ENCODE assay signal across 22 mouse cellular contexts in genomic region chr13:3632551-3632950, GRCm38 (mm10). TPM values are rescaled to one million over a fixed set of nuclear protein-coding genes. Genes with fewer than 3 reads are reported as not detected.
DNase-seq lines count a peak whose midpoint lies in the region; ATAC-seq and TF ChIP-seq lines count a peak whose summit lies in the region.
"Had no signal": no experiment of that assay in that cellular context is flagged by ENCODE, and none has a peak within 500 bp of the region (broad histone marks: within the 10 kb centered on the region; RNA-seq: fewer than 3 reads in every experiment).

No protein-coding gene starts in this region.

- H3K27ac ChIP-seq in midbrain, embryonic 11.5 days (ENCODE audit: low read depth, low read length) = no peak overlapping the region
- no peak overlapping the region for H3K27ac ChIP-seq in midbrain, embryonic 10.5 days (replicated peaks)
- H3K27ac ChIP-seq in cortical plate, adult 2 months (ENCODE audit: insufficient read depth, low read length) = peak overlapping the region; percentile 67; the same call in 1 of the 2 replicates
- H3K27ac ChIP-seq: embryonic facial prominence, embryonic 10.5 days; embryonic facial prominence, embryonic 12.5 days; forebrain, embryonic 13.5 days; forebrain, embryonic 15.5 days had no signal

- peak; percentile 50 for ATAC-seq in frontal cortex, adult (ENCODE audit: low TSS enrichment)
- ATAC-seq in midbrain, embryonic 11.5 days (ENCODE audit: low FRiP score) = no peak
- ATAC-seq: activated CD4-positive, CD25-positive, alpha-beta regulatory T cell, adult 4 months; forebrain, embryonic 13.5 days; forebrain, embryonic 15.5 days; forebrain, postnatal 0 days had no signal

- no peak for DNase-seq in frontal cortex, postnatal 14 days (ENCODE audit: low spot score in 2 of 2)
- peak; percentile 31 for DNase-seq in midbrain, embryonic 11.5 days (ENCODE audit: low spot score, missing footprints)
- no peak for DNase-seq in midbrain, embryonic 10.5 days (ENCODE audit: low spot score)
- no peak for DNase-seq in lung, postnatal 10 days
- no peak for DNase-seq in neural tube, embryonic 10.5 days (ENCODE audit: extremely low spot score, low spot score)
- DNase-seq: adrenal gland, adult 8-10 months; adrenal gland, postnatal 14 days; adrenal gland, postnatal 36 days; cerebellum, adult 11 months; cerebellum, adult 18-20 months; cerebellum, adult 8-10 months; cerebellum, adult 9-11 months; cerebellum, postnatal 14 days; cerebellum, postnatal 36 days; forebrain, postnatal 0 days had no signal

- H3K4me1 ChIP-seq in midbrain, embryonic 11.5 days (ENCODE audit: control insufficient read depth, insufficient read depth, low read length) = no peaks in the 10 kb centered on the region
- peaks cover 4% of the 10 kb centered on the region; the same call in 1 of the 2 replicates for H3K4me1 ChIP-seq in midbrain, embryonic 10.5 days
- no peaks in the 10 kb centered on the region; the same call in 1 of the 2 replicates for H3K4me1 ChIP-seq in cortical plate, adult 2 months (ENCODE audit: control insufficient read depth, insufficient read depth, low read length)
- H3K4me1 ChIP-seq: embryonic facial prominence, embryonic 12.5 days; forebrain, embryonic 13.5 days had no signal

- WGBS in midbrain, embryonic 11.5 days = 90% methylated on average over 9 of the region's 9 CpGs
- 88% methylated on average over 9 of the region's 9 CpGs for WGBS in midbrain, embryonic 10.5 days

- no peaks in the 10 kb centered on the region for H3K36me3 ChIP-seq in midbrain, embryonic 11.5 days (ENCODE audit: control insufficient read depth, insufficient read depth, low read length)
- H3K36me3 ChIP-seq in midbrain, embryonic 10.5 days = no peaks in the 10 kb centered on the region
- H3K36me3 ChIP-seq: embryonic facial prominence, embryonic 10.5 days; embryonic facial prominence, embryonic 12.5 days; forebrain, embryonic 15.5 days had no signal

- no peak overlapping the region for H3K4me2 ChIP-seq in midbrain, embryonic 11.5 days
- H3K4me2 ChIP-seq: embryonic facial prominence, embryonic 12.5 days; forebrain, embryonic 13.5 days; forebrain, embryonic 15.5 days had no signal

- TF ChIP-seq POLR2A in cortical plate, adult 2 months (IDR thresholded peaks at IDR 0.05; ENCODE audit: extremely low read depth, insufficient read depth, low read length) = no peak

- H3K9me3 ChIP-seq in midbrain, embryonic 11.5 days (ENCODE audit: control insufficient read depth, low read length) = no peaks in the 10 kb centered on the region
- H3K9me3 ChIP-seq in midbrain, embryonic 10.5 days (replicated peaks) = no peaks in the 10 kb centered on the region
- H3K9me3 ChIP-seq: embryonic facial prominence, embryonic 10.5 days; embryonic facial prominence, embryonic 12.5 days; forebrain, embryonic 13.5 days; forebrain, embryonic 15.5 days had no signal

- peaks cover 3% of the 10 kb centered on the region; the same call in 1 of the 2 replicates for H3K27me3 ChIP-seq in midbrain, embryonic 11.5 days (ENCODE audit: control insufficient read depth, insufficient read depth, low read length)
- H3K27me3 ChIP-seq in midbrain, embryonic 10.5 days (ENCODE audit: low read depth, poor library complexity, severe bottlenecking) = peaks cover 13% of the 10 kb centered on the region
- H3K27me3 ChIP-seq: embryonic facial prominence, embryonic 12.5 days; forebrain, embryonic 13.5 days had no signal

- TF ChIP-seq CTCF in cortical plate, adult 2 months (IDR thresholded peaks at IDR 0.05; ENCODE audit: extremely low read depth, insufficient read depth, low read length) = no peak

- no peak overlapping the region for H3K4me3 ChIP-seq in midbrain, embryonic 11.5 days (ENCODE audit: low read depth, low read length)
- no peak overlapping the region for H3K4me3 ChIP-seq in midbrain, embryonic 10.5 days
- no peak overlapping the region for H3K4me3 ChIP-seq in cortical plate, adult 2 months (ENCODE audit: insufficient read depth, low read length)
- H3K4me3 ChIP-seq: embryonic facial prominence, embryonic 10.5 days; embryonic facial prominence, embryonic 12.5 days; forebrain, embryonic 13.5 days; forebrain, embryonic 15.5 days had no signal

- H3K9ac ChIP-seq in midbrain, embryonic 11.5 days (ENCODE audit: low read length) = no peak overlapping the region
- H3K9ac ChIP-seq: embryonic facial prominence, embryonic 12.5 days; forebrain, embryonic 13.5 days; forebrain, embryonic 15.5 days; forebrain, postnatal 0 days had no signal

RNA-seq across cellular contexts. Expression of gene Asb13, which starts 1.3 kb away (rescaled TPM):
- 9.6 and 9.7 TPM in 2 replicates for polyA plus RNA-seq in midbrain, embryonic 11.5 days (2014; fragmentation: Nextera tagmentation; extraction: Ambion mirVana)
- polyA plus RNA-seq in midbrain, embryonic 10.5 days (2016; fragmentation: Nextera tagmentation; extraction: Ambion mirVana) = 15.2 and 16.7 TPM in 2 replicates
- polyA plus RNA-seq in cortical plate, adult 2 months (2012; rRNA removed) = 39.4 and 41.2 TPM in 2 replicates

RNA-seq across cellular contexts. Expression of gene Fam208b, which starts 21.6 kb away (rescaled TPM):
- 20.5 and 24.6 TPM in 2 replicates for polyA plus RNA-seq in midbrain, embryonic 11.5 days (2014; fragmentation: Nextera tagmentation; extraction: Ambion mirVana)
- 16.9 and 17.8 TPM in 2 replicates for polyA plus RNA-seq in midbrain, embryonic 10.5 days (2016; fragmentation: Nextera tagmentation; extraction: Ambion mirVana)
- 14.0 and 14.7 TPM in 2 replicates for polyA plus RNA-seq in cortical plate, adult 2 months (2012; rRNA removed)
